Mouse (Mus musculus) thymus, adult 2 months (tissue): ENCODE data around the gene Kirrel3.

Experiments
- CTCF ChIP-seq: fragments of 200-500 bp; IDR thresholded peaks from 2 replicates; pipeline ENCODE4 v1.5.1; 2012; ENCODE audit warnings: mild to moderate bottlenecking, control low read depth, low read length, moderate library complexity, borderline replicate concordance; ENCODE audit not compliant: control insufficient read depth, poor library complexity, insufficient read depth; ENCODE audit errors: extremely low read depth
- POLR2A ChIP-seq: fragments of 200-500 bp; IDR thresholded peaks from 2 replicates; pipeline ENCODE4 v1.6.1; 2012; ENCODE audit warnings: mild to moderate bottlenecking, low read length, control low read depth, moderate library complexity; ENCODE audit not compliant: control insufficient read depth, poor library complexity, insufficient read depth; ENCODE audit errors: extremely low read depth

- TF ChIP-seq CTCF (no peak), POLR2A (no peak)
These were observed 360.7 kb downstream of the Kirrel3 start for GRCm38 (mm10) chr9:34846440-34846839.
